Mouse (Mus musculus): ENCODE results near the gene Syt2. TPM values are rescaled to one million over a fixed set of nuclear protein-coding genes. Genes with fewer than 3 reads are reported as not detected.

Gene Syt2
- polyA plus RNA-seq, 1 experiment from 2014 or later = 1.0 TPM

DNA sequence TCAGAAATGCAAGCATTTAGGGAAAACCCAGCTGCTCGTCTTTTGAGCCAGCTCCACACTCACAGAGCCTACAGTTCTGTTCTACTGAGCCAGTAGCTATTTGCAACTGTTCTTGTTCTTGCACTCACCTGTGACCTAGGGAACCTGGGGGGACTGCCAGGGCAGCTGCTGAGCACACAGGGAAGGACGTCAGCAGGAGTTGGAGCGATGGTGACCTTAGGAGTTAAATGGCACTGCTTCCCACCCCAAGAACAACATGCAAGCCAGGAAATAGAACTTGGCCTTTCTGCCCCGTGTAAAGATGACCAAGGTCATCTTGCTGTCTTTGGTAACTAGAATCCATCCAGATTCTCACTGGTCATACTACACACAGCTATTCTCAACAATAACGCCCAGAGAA lies 114.2 kb downstream of the Syt2 start:
- Histone ChIP-seq H3K9me3 (ENCODE audit: low read depth, low read length) (no peaks in the 10 kb centered on the region), H3K36me3 (ENCODE audit: insufficient read depth) (peaks cover 25% of the 10 kb centered on the region), H3K4me1 (ENCODE audit: insufficient read depth) (peaks cover 20% of the 10 kb centered on the region), H3K27me3 (ENCODE audit: insufficient read depth, low read length) (no peaks in the 10 kb centered on the region), H3K9ac (no peak overlapping the region), H3K4me2 (no peak overlapping the region), H3K4me3 (ENCODE audit: low read depth, low read length) (no peak overlapping the region), H3K27ac (ENCODE audit: low read depth) (no peak overlapping the region)
- 71% methylated on average over 5 of the region's 5 CpGs for WGBS
- DNase-seq (no peak), ATAC-seq (ENCODE audit: insufficient read depth) (no peak)
- TF ChIP-seq CTCF (IDR thresholded peaks at IDR 0.05; ENCODE audit: low read depth) = no peak

DNA sequence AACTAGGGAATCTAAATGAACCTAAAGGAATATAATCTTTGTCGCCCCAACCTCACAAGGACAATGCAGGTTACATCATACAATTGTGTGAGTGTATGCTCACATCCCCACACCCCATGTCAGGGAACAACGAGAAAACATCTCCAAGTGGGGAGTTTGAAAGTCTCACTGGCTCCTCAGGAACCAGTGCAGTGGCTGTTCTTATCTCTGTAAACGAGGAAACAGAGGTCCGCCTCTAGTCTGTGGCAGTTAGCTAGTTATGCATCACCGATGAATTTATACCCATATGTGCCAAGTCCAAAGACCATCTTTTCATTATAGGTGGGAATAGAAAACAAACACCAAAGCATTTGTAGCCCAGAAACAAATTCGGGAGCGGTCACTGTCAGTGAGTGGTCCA lies 115.1 kb downstream of the Syt2 start:
- WGBS = 81% methylated on average over 7 of the region's 7 CpGs
- ATAC-seq (ENCODE audit: insufficient read depth) (no peak), DNase-seq (no peak)
- H3K27me3 ChIP-seq (ENCODE audit: insufficient read depth, low read length) = no peaks in the 10 kb centered on the region
- H3K4me1 ChIP-seq (ENCODE audit: insufficient read depth) = peaks cover 15% of the 10 kb centered on the region
- TF ChIP-seq CTCF (IDR thresholded peaks at IDR 0.05; ENCODE audit: low read depth) = no peak
- H3K4me3 ChIP-seq (ENCODE audit: low read depth, low read length) = no peak overlapping the region
- H3K9ac ChIP-seq = no peak overlapping the region
- no peak overlapping the region for H3K4me2 ChIP-seq
- H3K36me3 ChIP-seq (ENCODE audit: insufficient read depth) = peaks cover 30% of the 10 kb centered on the region
- H3K27ac ChIP-seq (ENCODE audit: low read depth) = no peak overlapping the region
- H3K9me3 ChIP-seq (ENCODE audit: low read depth, low read length) = no peaks in the 10 kb centered on the region

GRCm38 (mm10) chr1:134763250-134763649 lies 116.8 kb downstream of the Syt2 start:
- H3K36me3 ChIP-seq (ENCODE audit: insufficient read depth) = peaks cover 45% of the 10 kb centered on the region
- H3K4me1 ChIP-seq (ENCODE audit: insufficient read depth) = peaks cover 14% of the 10 kb centered on the region
- H3K9me3 ChIP-seq (ENCODE audit: low read depth, low read length) = no peaks in the 10 kb centered on the region
- no peak for TF ChIP-seq CTCF (IDR thresholded peaks at IDR 0.05; ENCODE audit: low read depth)
- no peak overlapping the region for H3K9ac ChIP-seq
- no peak overlapping the region; the same call in 1 of the 2 replicates for H3K27ac ChIP-seq (ENCODE audit: low read depth)
- WGBS = 90% methylated on average over 4 of the region's 4 CpGs
- no peaks in the 10 kb centered on the region for H3K27me3 ChIP-seq (ENCODE audit: insufficient read depth, low read length)
- DNase-seq (no peak), ATAC-seq (ENCODE audit: insufficient read depth) (no peak)
- H3K4me2 ChIP-seq = no peak overlapping the region
- no peak overlapping the region for H3K4me3 ChIP-seq (ENCODE audit: low read depth, low read length)

DNA sequence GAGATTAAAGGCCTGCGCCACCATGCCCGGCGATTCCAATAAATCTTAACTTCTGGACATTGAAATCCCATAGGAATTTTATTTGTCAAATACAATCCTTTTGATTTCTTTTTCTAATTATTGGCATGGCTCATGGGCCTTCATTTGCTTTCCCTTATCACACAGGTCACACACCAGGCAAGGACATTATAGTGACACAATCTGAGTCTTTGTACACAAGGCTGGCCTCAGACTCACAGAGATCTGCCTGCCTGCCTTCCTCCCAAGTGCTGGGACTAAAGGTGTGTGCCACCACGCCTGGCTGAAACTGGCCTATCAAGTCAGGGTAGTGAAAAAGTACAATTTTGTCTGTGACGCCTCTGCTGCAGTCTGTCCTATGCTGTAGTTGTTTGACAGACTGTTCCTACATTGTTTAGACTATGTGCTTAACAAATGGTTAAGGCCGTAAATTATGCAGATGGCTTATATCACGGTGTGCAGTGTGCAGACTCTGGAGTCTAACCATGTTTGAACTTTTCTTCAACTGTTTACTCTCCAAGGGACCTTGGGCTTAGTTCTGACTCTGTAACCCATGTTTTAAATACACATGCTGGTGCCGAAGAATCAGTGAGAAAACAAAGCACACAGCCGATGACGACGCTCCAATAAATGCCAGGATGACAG lies 117.4 kb downstream of the Syt2 start:
- 39% methylated on average over 11 of the region's 11 CpGs for WGBS
- peaks cover 14% of the 10 kb centered on the region for H3K4me1 ChIP-seq (ENCODE audit: insufficient read depth)
- no peak overlapping the region for H3K9ac ChIP-seq
- no peak overlapping the region for H3K4me2 ChIP-seq
- no peak overlapping the region for H3K4me3 ChIP-seq (ENCODE audit: low read depth, low read length)
- H3K27me3 ChIP-seq (ENCODE audit: insufficient read depth, low read length) = no peaks in the 10 kb centered on the region
- DNase-seq = peak; percentile 63
- peaks cover 44% of the 10 kb centered on the region for H3K36me3 ChIP-seq (ENCODE audit: insufficient read depth)
- TF ChIP-seq CTCF (IDR thresholded peaks at IDR 0.05; ENCODE audit: low read depth) = no peak
- no peaks in the 10 kb centered on the region for H3K9me3 ChIP-seq (ENCODE audit: low read depth, low read length)
- peak overlapping the region; percentile 75 for H3K27ac ChIP-seq (ENCODE audit: low read depth)
- peak; percentile 59; the same call in 1 of the 2 replicates for ATAC-seq (ENCODE audit: insufficient read depth)

- no peak for TF ChIP-seq CTCF (IDR thresholded peaks at IDR 0.05; ENCODE audit: low read depth)
- peak; percentile 72 for DNase-seq
- Histone ChIP-seq H3K9me3 (ENCODE audit: low read depth, low read length) (no peaks in the 10 kb centered on the region), H3K27me3 (ENCODE audit: insufficient read depth, low read length) (no peaks in the 10 kb centered on the region), H3K4me2 (no peak overlapping the region), H3K4me1 (ENCODE audit: insufficient read depth) (peaks cover 14% of the 10 kb centered on the region), H3K36me3 (ENCODE audit: insufficient read depth) (peaks cover 35% of the 10 kb centered on the region), H3K27ac (ENCODE audit: low read depth) (peak overlapping the region; percentile 75), H3K4me3 (ENCODE audit: low read depth, low read length) (no peak overlapping the region), H3K9ac (no peak overlapping the region)
- ATAC-seq (ENCODE audit: insufficient read depth) = peak; percentile 52
- WGBS = 26% methylated on average over 7 of the region's 7 CpGs
Measured at GRCm38 (mm10) chr1:134764831-134765458, 118.5 kb downstream of the Syt2 start.

GRCm38 (mm10) chr1:134766448-134766847 lies 120.0 kb downstream of the Syt2 start:
- no peak overlapping the region for H3K27ac ChIP-seq (ENCODE audit: low read depth)
- no peak overlapping the region for H3K9ac ChIP-seq
- H3K27me3 ChIP-seq (ENCODE audit: insufficient read depth, low read length) = no peaks in the 10 kb centered on the region
- H3K36me3 ChIP-seq (ENCODE audit: insufficient read depth) = peaks cover 31% of the 10 kb centered on the region; the same call in 1 of the 2 replicates
- ATAC-seq (ENCODE audit: insufficient read depth) = no peak
- no peak for DNase-seq
- TF ChIP-seq CTCF (IDR thresholded peaks at IDR 0.05; ENCODE audit: low read depth) = no peak
- WGBS = 69% methylated on average over 4 of the region's 4 CpGs
- H3K4me1 ChIP-seq (ENCODE audit: insufficient read depth) = peaks cover 15% of the 10 kb centered on the region
- no peak overlapping the region for H3K4me3 ChIP-seq (ENCODE audit: low read depth, low read length)
- H3K9me3 ChIP-seq (ENCODE audit: low read depth, low read length) = no peaks in the 10 kb centered on the region
- H3K4me2 ChIP-seq = no peak overlapping the region

DNA sequence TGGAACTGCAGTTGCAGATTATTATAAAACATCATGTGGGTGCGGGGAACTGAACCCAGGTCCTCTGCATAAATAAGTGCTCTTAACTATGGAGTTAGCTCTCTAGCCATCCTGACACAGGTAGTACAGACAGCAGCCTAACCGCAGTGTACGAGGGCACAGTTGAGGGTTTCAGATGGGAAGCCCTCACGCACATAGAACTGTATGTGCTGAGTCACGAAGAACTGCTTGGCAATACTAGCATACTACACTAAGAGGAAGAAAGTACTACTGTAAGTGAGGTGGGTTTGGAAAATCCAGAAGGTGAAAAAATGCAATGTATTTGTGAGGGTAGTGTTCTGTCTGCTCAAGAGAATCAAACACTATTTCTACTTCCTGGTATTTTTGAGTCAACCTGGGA lies 123.8 kb downstream of the Syt2 start:
- no peak for TF ChIP-seq CTCF (IDR thresholded peaks at IDR 0.05; ENCODE audit: low read depth)
- peak overlapping the region; percentile 48; the same call in 1 of the 2 replicates for H3K27ac ChIP-seq (ENCODE audit: low read depth)

More for the DNA sequence above, 123.8 kb downstream of the Syt2 start:
- no peak overlapping the region for H3K4me2 ChIP-seq
- peaks cover 23% of the 10 kb centered on the region for H3K4me1 ChIP-seq (ENCODE audit: insufficient read depth)
- H3K9me3 ChIP-seq (ENCODE audit: low read depth, low read length) = no peaks in the 10 kb centered on the region
- no peak for DNase-seq
- peaks cover 30% of the 10 kb centered on the region; the same call in 1 of the 2 replicates for H3K36me3 ChIP-seq (ENCODE audit: insufficient read depth)
- no peak for ATAC-seq (ENCODE audit: insufficient read depth)
- H3K9ac ChIP-seq = no peak overlapping the region
- H3K4me3 ChIP-seq (ENCODE audit: low read depth, low read length) = no peak overlapping the region
- no peaks in the 10 kb centered on the region for H3K27me3 ChIP-seq (ENCODE audit: insufficient read depth, low read length)
- WGBS = 96% methylated on average over 5 of the region's 5 CpGs
